Mouse (Mus musculus) embryonic facial prominence, embryonic 11.5 days (tissue): ENCODE measurements at regions not wholly inside any gene's neighbourhood (a gene's known extent, or its start where the extent isn't known, plus 50 kb on each side); places are given as distances from the start of the nearest gene placed in this dataset.

Experiments
- ATAC-seq: fragments of 200-750 bp; cut with Nextera tagmentation; replicated peaks from 2 replicates; pipeline ENCODE4 v1.8.0; 2017; ENCODE audit warnings: low read depth; ENCODE audit not compliant: insufficient number of reproducible peaks, low FRiP score, low TSS enrichment
- DNase-seq: peaks from one replicate; pipeline ENCODE4 v3.0.0-alpha.2; 2015; ENCODE audit warnings: low spot score
- H3K27ac ChIP-seq: fragments of 300-500 bp; sonication (generic); replicated peaks from 2 replicates; pipeline ENCODE4 v1.5.1; 2014; ENCODE audit warnings: mild to moderate bottlenecking, low read depth, low read length, control low read depth
- H3K27me3 ChIP-seq: fragments of 300-500 bp; sonication (generic); 2 replicates; pipeline ENCODE4 v1.6.1; 2014; ENCODE audit warnings: mild to moderate bottlenecking, low read length, moderate library complexity, mixed read lengths; ENCODE audit not compliant: control insufficient read depth, insufficient read depth
- H3K36me3 ChIP-seq: fragments of 300-500 bp; sonication (generic); replicated peaks from 2 replicates; pipeline ENCODE4 v1.6.1; 2014; ENCODE audit warnings: low read depth, mild to moderate bottlenecking, low read length, moderate library complexity, mixed read lengths; ENCODE audit not compliant: control insufficient read depth, insufficient read depth
- H3K4me1 ChIP-seq: fragments of 300-500 bp; sonication (generic); 2 replicates; pipeline ENCODE4 v1.6.1; 2014; ENCODE audit warnings: low read length, mixed read lengths; ENCODE audit not compliant: control insufficient read depth, insufficient read depth
- H3K4me2 ChIP-seq: fragments of 300-500 bp; sonication (generic); 2 replicates; pipeline ENCODE4 v1.6.1; 2014; ENCODE audit warnings: low read depth, mild to moderate bottlenecking, control low read depth, low read length, moderate library complexity
- H3K4me3 ChIP-seq: fragments of 300-500 bp; sonication (generic); 2 replicates; pipeline ENCODE4 v1.5.1; 2014; ENCODE audit warnings: low read depth, low read length, control low read depth
- H3K9ac ChIP-seq: fragments of 300-500 bp; sonication (generic); replicated peaks from 2 replicates; pipeline ENCODE4 v1.6.1; 2014; ENCODE audit warnings: mild to moderate bottlenecking, control low read depth, low read length
- H3K9me3 ChIP-seq: fragments of 300-500 bp; sonication (generic); replicated peaks from 2 replicates; pipeline ENCODE4 v1.6.1; 2016; ENCODE audit warnings: mild to moderate bottlenecking, low read length, inconsistent platforms, mixed read lengths; ENCODE audit not compliant: control insufficient read depth
- whole genome bisulfite sequencing: fragments of 180-500 bp; shearing (Covaris S2); extraction: QIAGEN DNeasy Blood & Tissue Kit; methylation state at CpG from one replicate; pipeline ENCODE4 v1.1.7; 2014; 5-methylcytosine and 5-hydroxymethylcytosine counted together

- DNase-seq (peak; percentile 38), ATAC-seq (no peak)
- Histone ChIP-seq H3K4me1 (no peaks in the 10 kb centered on the region), H3K9ac (no peak overlapping the region), H3K27ac (no peak overlapping the region), H3K9me3 (no peaks in the 10 kb centered on the region), H3K36me3 (no peaks in the 10 kb centered on the region), H3K4me2 (no peak overlapping the region), H3K4me3 (no peak overlapping the region), H3K27me3 (no peaks in the 10 kb centered on the region)
- WGBS, result 46% methylated on average over 2 of the region's 2 CpGs
Measured at GRCm38 (mm10) chrX:58620403-58620802, 288.8 kb upstream of the 4930550L24Rik start.
